Mouse (Mus musculus) midbrain, embryonic 10.5 days (tissue): ENCODE data around the gene Spata33. TPM values are rescaled to one million over a fixed set of nuclear protein-coding genes. Genes with fewer than 3 reads are reported as not detected.

Experiments used
- DNase-seq: peaks from one replicate; pipeline ENCODE4 v3.0.0-alpha.2; 2017; ENCODE audit warnings: low spot score
- H3K27ac ChIP-seq: fragments of 300-500 bp; sonication (generic); replicated peaks from 2 replicates; pipeline ENCODE4 v1.5.1; 2016; ENCODE audit warnings: mild to moderate bottlenecking
- H3K27me3 ChIP-seq: fragments of 300-500 bp; sonication (generic); 2 replicates; pipeline ENCODE4 v1.6.1; 2016; ENCODE audit warnings: low read depth, mild to moderate bottlenecking; ENCODE audit not compliant: poor library complexity, severe bottlenecking
- H3K36me3 ChIP-seq: fragments of 300-500 bp; sonication (generic); 2 replicates; pipeline ENCODE4 v1.6.1; 2016; ENCODE audit warnings: mild to moderate bottlenecking, moderate library complexity
- H3K4me1 ChIP-seq: fragments of 300-500 bp; sonication (generic); 2 replicates; pipeline ENCODE4 v1.6.1; 2016
- H3K4me3 ChIP-seq: fragments of 300-500 bp; sonication (generic); 2 replicates; pipeline ENCODE4 v1.5.1; 2016; ENCODE audit warnings: mild to moderate bottlenecking, moderate library complexity
- H3K9me3 ChIP-seq: fragments of 300-500 bp; sonication (generic); replicated peaks from 2 replicates; pipeline ENCODE4 v1.6.1; 2016; ENCODE audit warnings: mild to moderate bottlenecking
- WGBS: fragments of 180-500 bp; shearing (Covaris S2); methylation state at CpG from one replicate; pipeline ENCODE4 v1.1.7; 2016; 5-methylcytosine and 5-hydroxymethylcytosine counted together
- polyA plus RNA-seq: library from polyadenylated mRNA; unstranded; fragments of >200 nt; fragmentation: Nextera tagmentation; extraction: Ambion mirVana; gene quantifications from 2 replicates; pipeline ENCODE4 v1.2.1, GENCODE M21; 2016

The Spata33 gene
- polyA plus RNA-seq, 1 experiment from 2014 or later, result 6.1 TPM

DNA sequence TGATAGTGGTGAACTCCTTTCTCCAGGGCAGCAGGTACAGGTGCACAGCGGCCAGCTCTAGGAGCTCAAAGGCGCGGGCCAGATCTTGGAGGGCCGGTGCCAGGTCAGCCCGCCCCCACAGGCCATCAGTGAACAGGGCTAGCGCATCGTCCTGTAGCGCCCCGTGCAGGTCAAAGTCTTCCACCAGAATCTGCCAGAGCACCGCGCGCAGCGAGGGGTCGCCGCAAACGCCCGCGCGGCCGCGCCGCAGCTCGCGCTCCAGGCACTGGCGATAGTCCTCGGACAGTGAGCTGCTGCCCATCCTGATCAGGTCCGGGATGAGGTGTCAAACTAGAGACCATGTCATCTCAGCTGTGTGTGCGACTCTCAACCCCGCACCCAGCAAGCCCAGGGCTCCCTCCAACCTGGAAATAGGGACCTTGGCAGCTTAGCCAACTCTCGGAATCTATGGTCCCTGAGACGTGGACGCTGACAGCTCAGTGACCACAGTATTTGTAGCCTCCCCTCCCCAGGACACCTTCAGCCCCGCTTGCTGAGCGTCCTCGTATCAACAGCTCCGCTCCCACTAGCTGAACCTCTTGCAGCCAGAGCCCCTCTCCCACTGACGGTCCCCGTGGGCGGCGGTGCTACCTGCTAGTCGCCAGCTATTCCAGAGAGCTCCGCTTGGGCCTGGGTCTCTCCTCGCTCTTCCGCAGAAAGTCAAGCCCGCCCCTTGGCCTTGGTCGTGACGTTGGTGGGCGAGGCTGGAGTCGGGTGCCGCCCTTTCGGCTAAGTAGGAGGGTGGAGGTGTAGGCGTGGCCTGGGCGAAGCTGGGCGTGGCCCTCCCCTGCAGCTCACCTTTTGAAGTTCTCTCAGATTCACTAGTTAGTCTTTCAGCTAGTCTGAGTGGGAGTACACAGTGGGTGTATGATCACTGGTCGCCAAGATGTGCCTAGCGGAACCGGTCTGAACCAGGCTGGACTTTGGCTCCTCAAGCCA is 23.2 kb downstream of the Spata33 start, which contains the start of gene Spata2l:
Gene Spata2l (minus strand): TSS at position 714 of the 978 bp plus-strand sequence.
- peak; percentile 87 for DNase-seq
- peak within 1 kb of the TSS; percentile 60 for H3K4me3 ChIP-seq
- H3K4me1 ChIP-seq, result peaks cover 38% of the 10 kb centered on the region
- 3% methylated on average over 57 of the region's 57 CpGs for WGBS
- no peaks in the 10 kb centered on the region for H3K9me3 ChIP-seq
- peaks cover 4% of the 10 kb centered on the region; the same call in 1 of the 2 replicates for H3K36me3 ChIP-seq
- H3K27me3 ChIP-seq, result peaks cover 49% of the 10 kb centered on the region
- H3K27ac ChIP-seq, result peak within 1 kb of the TSS; percentile 14

DNA sequence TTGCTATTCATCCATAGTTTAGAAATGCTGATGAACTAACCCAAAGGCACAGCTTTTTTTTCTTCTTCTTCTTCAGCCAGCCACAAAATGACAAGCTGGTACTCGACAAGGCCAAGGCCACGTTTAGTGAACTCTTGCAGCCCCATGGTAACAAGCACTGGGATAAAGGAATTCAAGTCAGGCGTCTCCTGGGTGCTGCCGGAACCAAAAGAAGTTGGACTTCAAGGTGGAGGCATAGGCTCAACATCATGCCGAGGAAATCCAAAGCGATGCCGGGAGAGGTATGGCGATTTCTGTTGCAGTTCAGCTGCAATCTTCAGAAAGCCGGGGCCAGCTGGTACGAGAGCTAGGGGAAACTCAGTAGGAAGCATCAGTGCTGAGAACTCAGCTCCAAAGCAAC is 26.8 kb downstream of the Spata33 start:
- H3K9me3 ChIP-seq, result no peaks in the 10 kb centered on the region
- peaks cover 26% of the 10 kb centered on the region for H3K27me3 ChIP-seq
- H3K4me1 ChIP-seq, result peaks cover 28% of the 10 kb centered on the region
- no peak overlapping the region for H3K27ac ChIP-seq
- WGBS, result 87% methylated on average over 10 of the region's 10 CpGs
- DNase-seq, result no peak
- no peak overlapping the region for H3K4me3 ChIP-seq
- peaks cover 30% of the 10 kb centered on the region for H3K36me3 ChIP-seq

DNA sequence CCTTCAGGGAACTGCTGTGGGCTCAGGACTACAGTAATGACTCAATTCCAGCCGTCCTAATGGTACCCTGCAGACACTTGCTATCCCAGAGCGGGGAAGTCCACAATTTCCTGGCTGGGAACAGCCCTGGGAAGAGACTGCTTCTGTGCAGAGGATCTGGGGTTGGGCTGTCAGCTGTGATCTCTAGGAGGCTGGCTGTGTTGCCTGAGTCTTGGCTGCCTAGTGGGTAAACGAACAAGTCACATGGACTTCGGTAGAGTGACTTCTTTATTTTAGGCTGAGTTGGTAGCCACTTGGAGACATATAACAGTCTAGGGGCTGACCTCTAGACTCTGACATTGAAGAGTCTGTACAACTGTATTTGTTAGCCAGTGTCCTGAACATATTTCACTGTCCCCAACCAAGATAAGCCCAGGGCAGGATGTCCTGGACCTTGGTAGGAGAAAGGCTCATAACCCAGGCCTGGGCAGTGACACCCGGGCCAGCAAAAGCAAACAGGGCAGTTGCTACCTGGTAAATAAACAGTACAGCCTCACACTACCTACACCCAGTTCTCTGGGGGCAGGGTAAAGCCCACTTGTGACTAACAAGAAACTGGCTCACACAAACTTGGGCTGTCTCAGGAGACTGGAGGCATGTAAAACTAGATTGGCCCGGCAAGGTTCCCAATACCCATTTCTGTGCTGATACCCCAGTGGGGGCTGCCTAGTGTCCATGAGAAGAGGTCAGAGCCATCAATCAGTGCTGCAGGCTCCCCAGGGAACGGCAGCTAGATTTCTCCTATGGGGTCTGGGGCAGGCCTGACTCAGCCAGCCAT is 29.7 kb downstream of the Spata33 start:
- H3K36me3 ChIP-seq, result peaks cover 59% of the 10 kb centered on the region
- no peak overlapping the region for H3K27ac ChIP-seq
- no peaks in the 10 kb centered on the region for H3K9me3 ChIP-seq
- peaks cover 1% of the 10 kb centered on the region; the same call in 1 of the 2 replicates for H3K4me1 ChIP-seq
- no peak overlapping the region for H3K4me3 ChIP-seq
- no peaks in the 10 kb centered on the region; the same call in 1 of the 2 replicates for H3K27me3 ChIP-seq
- 92% methylated on average over 7 of the region's 7 CpGs for WGBS
- DNase-seq, result no peak

DNA sequence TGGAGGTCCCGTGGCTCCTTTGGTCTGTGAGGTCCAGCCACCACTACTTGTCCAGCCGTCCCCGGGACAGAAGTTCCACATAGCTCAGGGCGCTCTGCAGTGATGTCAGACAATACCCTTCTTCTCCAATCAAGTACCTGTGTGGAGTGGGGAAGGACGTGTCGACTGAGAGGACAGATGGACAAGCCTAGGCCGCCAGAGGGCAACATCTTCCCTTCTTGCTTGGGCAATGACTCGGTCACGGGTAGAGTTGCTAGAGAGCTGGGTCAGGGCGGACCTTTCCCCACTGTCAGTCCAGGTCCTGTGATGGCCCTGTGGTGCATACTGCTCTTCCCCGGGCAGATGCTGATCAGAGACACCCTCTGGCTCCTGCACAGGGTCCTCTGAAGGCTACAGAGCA is 30.4 kb downstream of the Spata33 start:
- H3K27me3 ChIP-seq, result no peaks in the 10 kb centered on the region
- no peak overlapping the region for H3K27ac ChIP-seq
- H3K36me3 ChIP-seq, result peaks cover 66% of the 10 kb centered on the region
- no peak overlapping the region for H3K4me3 ChIP-seq
- DNase-seq, result no peak
- no peaks in the 10 kb centered on the region for H3K4me1 ChIP-seq
- WGBS, result 66% methylated on average over 11 of the region's 11 CpGs
- H3K9me3 ChIP-seq, result no peaks in the 10 kb centered on the region

GRCm38 (mm10) chr8:123244382-123244781 is 31.8 kb downstream of the Spata33 start:
- H3K27me3 ChIP-seq, result no peaks in the 10 kb centered on the region
- peaks cover 80% of the 10 kb centered on the region for H3K36me3 ChIP-seq

GRCm38 (mm10) chr8:123245543-123245942 is 32.9 kb downstream of the Spata33 start:
- H3K4me1 ChIP-seq, result no peaks in the 10 kb centered on the region
- WGBS, result 92% methylated on average over 12 of the region's 12 CpGs
- H3K9me3 ChIP-seq, result no peaks in the 10 kb centered on the region
- DNase-seq, result no peak
- no peak overlapping the region for H3K27ac ChIP-seq
- H3K4me3 ChIP-seq, result no peak overlapping the region; the same call in 1 of the 2 replicates
- H3K27me3 ChIP-seq, result no peaks in the 10 kb centered on the region
- peaks cover 90% of the 10 kb centered on the region for H3K36me3 ChIP-seq

More at GRCm38 (mm10) chr8:123244382-123244781, 31.8 kb downstream of the Spata33 start:
- WGBS, result 94% methylated on average over 4 of the region's 4 CpGs
- no peak for DNase-seq
- Histone ChIP-seq H3K9me3 (no peaks in the 10 kb centered on the region), H3K4me3 (no peak overlapping the region), H3K4me1 (no peaks in the 10 kb centered on the region), H3K27ac (no peak overlapping the region)

GRCm38 (mm10) chr8:123247748-123248147 is 35.1 kb downstream of the Spata33 start:
- Histone ChIP-seq H3K9me3 (no peaks in the 10 kb centered on the region), H3K4me3 (no peak overlapping the region), H3K4me1 (peaks cover 6% of the 10 kb centered on the region), H3K27ac (no peak overlapping the region), H3K27me3 (no peaks in the 10 kb centered on the region), H3K36me3 (peaks cover 97% of the 10 kb centered on the region)
- 95% methylated on average over 6 of the region's 6 CpGs for WGBS
- no peak for DNase-seq

GRCm38 (mm10) chr8:123248596-123248995 is 36.0 kb downstream of the Spata33 start:
- Histone ChIP-seq H3K9me3 (no peaks in the 10 kb centered on the region), H3K4me1 (peaks cover 15% of the 10 kb centered on the region), H3K4me3 (no peak overlapping the region), H3K27ac (no peak overlapping the region), H3K27me3 (no peaks in the 10 kb centered on the region), H3K36me3 (peaks cover 88% of the 10 kb centered on the region)
- WGBS, result 95% methylated on average over 8 of the region's 8 CpGs
- DNase-seq, result no peak

DNA sequence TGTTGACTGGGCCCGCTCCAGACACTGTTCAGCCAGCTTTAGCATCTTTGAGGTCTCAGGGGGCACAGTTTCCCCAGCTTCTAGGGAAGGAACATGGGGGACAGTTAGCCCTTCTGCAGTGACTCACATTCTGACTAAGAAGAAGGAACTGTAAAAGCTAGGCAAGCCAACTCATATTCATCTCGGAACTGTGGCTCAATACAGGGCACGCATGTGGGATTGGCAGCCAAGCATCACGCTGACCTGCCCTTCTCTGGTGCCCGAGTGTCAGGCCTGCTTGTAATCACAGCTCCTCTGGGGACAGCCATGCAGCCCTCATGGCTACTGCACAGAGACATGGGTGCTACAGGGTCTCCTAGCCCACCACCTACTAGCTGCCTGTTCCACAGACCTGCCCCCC is 38.3 kb downstream of the Spata33 start:
- no peak overlapping the region for H3K27ac ChIP-seq
- no peak for DNase-seq
- peaks cover 30% of the 10 kb centered on the region for H3K4me1 ChIP-seq
- H3K27me3 ChIP-seq, result no peaks in the 10 kb centered on the region
- no peak overlapping the region for H3K4me3 ChIP-seq
- no peaks in the 10 kb centered on the region for H3K9me3 ChIP-seq
- WGBS, result 95% methylated on average over 5 of the region's 5 CpGs
- peaks cover 68% of the 10 kb centered on the region for H3K36me3 ChIP-seq

DNA sequence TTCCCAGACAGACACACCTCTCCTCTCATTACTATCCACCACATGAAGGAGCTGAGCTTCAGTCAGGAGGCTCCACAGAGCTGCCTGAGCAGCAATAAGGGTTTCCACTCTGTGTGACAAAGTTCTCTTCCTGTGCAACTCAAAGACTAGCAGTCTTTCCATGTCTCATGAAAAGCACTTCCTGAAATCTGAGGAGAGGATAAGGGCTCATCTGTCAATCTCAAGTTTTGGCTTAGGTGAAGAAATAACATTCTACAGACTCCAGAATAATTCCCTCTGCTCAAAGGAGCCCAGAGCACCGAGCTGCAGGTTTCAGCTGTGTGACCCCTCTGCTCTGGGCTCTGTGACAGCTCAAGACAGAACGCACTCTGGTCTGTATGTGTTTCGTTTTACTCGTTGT is 40.3 kb downstream of the Spata33 start:
- no peak overlapping the region for H3K27ac ChIP-seq
- peaks cover 68% of the 10 kb centered on the region for H3K36me3 ChIP-seq
- no peaks in the 10 kb centered on the region for H3K9me3 ChIP-seq
- 73% methylated on average over 4 of the region's 4 CpGs for WGBS
- peak overlapping the region; percentile 93 for H3K4me3 ChIP-seq
- H3K4me1 ChIP-seq, result peaks cover 37% of the 10 kb centered on the region
- H3K27me3 ChIP-seq, result no peaks in the 10 kb centered on the region
- no peak for DNase-seq

GRCm38 (mm10) chr8:123253451-123254098 is 40.9 kb downstream of the Spata33 start:
- no peaks in the 10 kb centered on the region for H3K9me3 ChIP-seq
- peak overlapping the region; percentile 93 for H3K4me3 ChIP-seq
- peak overlapping the region; percentile 96 for H3K27ac ChIP-seq
- under 1% methylated on average over 40 of the region's 40 CpGs for WGBS
- H3K36me3 ChIP-seq, result peaks cover 68% of the 10 kb centered on the region
- no peaks in the 10 kb centered on the region for H3K27me3 ChIP-seq
- no peak for DNase-seq
- H3K4me1 ChIP-seq, result peaks cover 37% of the 10 kb centered on the region
